Mouse (Mus musculus): ENCODE measurements around the gene Tmprss12. TPM values are rescaled to one million over a fixed set of nuclear protein-coding genes. Genes with fewer than 3 reads are reported as not detected.
A peak's percentile ranks its signal among the peaks of the same experiment; 100 is the strongest.

Tmprss12 gene
- polyA plus RNA-seq (2012; rRNA removed) (not detected in 2 replicates), polyA plus RNA-seq (2014; fragmentation: Nextera tagmentation; extraction: Ambion mirVana) (not detected in 2 replicates)

GRCm38 (mm10) chr15:100280626-100281025, at the start of gene Tmprss12:
Gene Tmprss12 (plus strand): TSS chr15:100280837.
- DNase-seq (ENCODE audit: low read depth in 3 of 3, low spot score in 3 of 3) (no peak), ATAC-seq (ENCODE audit: insufficient read depth) (no peak)
- H3K36me3 ChIP-seq (replicated peaks; ENCODE audit: control insufficient read depth, insufficient read depth, low read depth), result no peaks in the 10 kb centered on the region
- H3K27me3 ChIP-seq (ENCODE audit: control insufficient read depth, insufficient read depth, low read length), result no peaks in the 10 kb centered on the region
- TF ChIP-seq EP300 (IDR thresholded peaks at IDR 0.05; ENCODE audit: low read depth) (no peak), CTCF (IDR thresholded peaks at IDR 0.05; ENCODE audit: low read depth) (no peak)
- 87% methylated on average over 20 of the region's 20 CpGs for WGBS (ENCODE audit: insufficient replicate concordance)
- H3K9me3 ChIP-seq (ENCODE audit: control insufficient read depth, low read length), result no peaks in the 10 kb centered on the region
- no peak within 1 kb of the TSS for H3K4me2 ChIP-seq (ENCODE audit: low read depth)
- no peak within 1 kb of the TSS for H3K4me3 ChIP-seq (ENCODE audit: insufficient read depth in 1 of 2, low read depth in 2 of 2, low read length in 2 of 2)
- H3K27ac ChIP-seq, result no peak within 1 kb of the TSS
- H3K9ac ChIP-seq (replicated peaks), result no peak within 1 kb of the TSS
- no peaks in the 10 kb centered on the region for H3K4me1 ChIP-seq (replicated peaks; ENCODE audit: control insufficient read depth in 2 of 2, insufficient read depth in 2 of 2, low read length in 1 of 2)

GRCm38 (mm10) chr15:100231616-100232525, 48.8 kb upstream of the Tmprss12 start:
- Histone ChIP-seq H3K36me3 (replicated peaks; ENCODE audit: control insufficient read depth, insufficient read depth, low read depth) (peaks cover 30% of the 10 kb centered on the region), H3K9me3 (ENCODE audit: control insufficient read depth, low read length) (no peaks in the 10 kb centered on the region), H3K27ac (no peak overlapping the region), H3K27me3 (ENCODE audit: control insufficient read depth, insufficient read depth, low read length) (no peaks in the 10 kb centered on the region), H3K4me3 (ENCODE audit: insufficient read depth in 1 of 2, low read depth in 2 of 2, low read length in 2 of 2) (no peak overlapping the region), H3K4me1 (replicated peaks; ENCODE audit: control insufficient read depth in 2 of 2, insufficient read depth in 2 of 2, low read length in 1 of 2) (peaks cover 29 to 37% of the 10 kb centered on the region in 2 experiments), H3K4me2 (ENCODE audit: low read depth) (no peak overlapping the region), H3K9ac (replicated peaks) (no peak overlapping the region)
- ATAC-seq (ENCODE audit: insufficient read depth), result no peak
- TF ChIP-seq CTCF (IDR thresholded peaks at IDR 0.05; ENCODE audit: low read depth), result no peak
- TF ChIP-seq EP300 (IDR thresholded peaks at IDR 0.05; ENCODE audit: low read depth), result no peak
- no peak for DNase-seq (ENCODE audit: low read depth in 3 of 3, low spot score in 3 of 3)
- WGBS (ENCODE audit: insufficient replicate concordance), result 62% methylated on average over 14 of the region's 14 CpGs

GRCm38 (mm10) chr15:100235208-100235965, 45.2 kb upstream of the Tmprss12 start:
- Histone ChIP-seq H3K36me3 (replicated peaks; ENCODE audit: control insufficient read depth, insufficient read depth, low read depth) (peaks cover 45% of the 10 kb centered on the region), H3K9ac (replicated peaks) (no peak overlapping the region), H3K4me1 (replicated peaks; ENCODE audit: control insufficient read depth in 2 of 2, insufficient read depth in 2 of 2, low read length in 1 of 2) (peaks cover 12 to 21% of the 10 kb centered on the region in 2 experiments), H3K27me3 (ENCODE audit: control insufficient read depth, insufficient read depth, low read length) (no peaks in the 10 kb centered on the region), H3K4me2 (ENCODE audit: low read depth) (no peak overlapping the region), H3K4me3 (ENCODE audit: insufficient read depth in 1 of 2, low read depth in 2 of 2, low read length in 2 of 2) (no peak overlapping the region), H3K9me3 (ENCODE audit: control insufficient read depth, low read length) (no peaks in the 10 kb centered on the region), H3K27ac (peak overlapping the region; percentile 29; the same call in 1 of the 2 replicates)
- WGBS (ENCODE audit: insufficient replicate concordance), result 34% methylated on average over 12 of the region's 12 CpGs
- ATAC-seq (ENCODE audit: insufficient read depth), result peak; percentile 56; the same call in 1 of the 2 replicates
- no peak for DNase-seq (ENCODE audit: low read depth in 3 of 3, low spot score in 3 of 3)
- no peak for TF ChIP-seq EP300 (IDR thresholded peaks at IDR 0.05; ENCODE audit: low read depth)
- TF ChIP-seq CTCF (IDR thresholded peaks at IDR 0.05; ENCODE audit: low read depth), result no peak

GRCm38 (mm10) chr15:100236952-100237351, 43.7 kb upstream of the Tmprss12 start:
- no peak overlapping the region for H3K9ac ChIP-seq (replicated peaks)
- TF ChIP-seq EP300 (IDR thresholded peaks at IDR 0.05; ENCODE audit: low read depth), result no peak
- no peak for TF ChIP-seq CTCF (IDR thresholded peaks at IDR 0.05; ENCODE audit: low read depth)
- H3K27ac ChIP-seq, result no peak overlapping the region
- ATAC-seq (ENCODE audit: insufficient read depth), result no peak
- DNase-seq (ENCODE audit: low read depth in 3 of 3, low spot score in 3 of 3), result no peak
- peaks cover 61% of the 10 kb centered on the region for H3K36me3 ChIP-seq (replicated peaks; ENCODE audit: control insufficient read depth, insufficient read depth, low read depth)
- WGBS (ENCODE audit: insufficient replicate concordance), result 71% methylated on average over 6 of the region's 6 CpGs
- no peak overlapping the region for H3K4me2 ChIP-seq (ENCODE audit: low read depth)
- H3K27me3 ChIP-seq (ENCODE audit: control insufficient read depth, insufficient read depth, low read length), result no peaks in the 10 kb centered on the region
- no peaks in the 10 kb centered on the region for H3K9me3 ChIP-seq (ENCODE audit: control insufficient read depth, low read length)
- no peak overlapping the region for H3K4me3 ChIP-seq (ENCODE audit: insufficient read depth in 1 of 2, low read depth in 2 of 2, low read length in 2 of 2)
- peaks cover 4 to 10% of the 10 kb centered on the region in 2 experiments; a peak in 3 of 4 replicates for H3K4me1 ChIP-seq (replicated peaks; ENCODE audit: control insufficient read depth in 2 of 2, insufficient read depth in 2 of 2, low read length in 1 of 2)

GRCm38 (mm10) chr15:100241780-100242179, 38.9 kb upstream of the Tmprss12 start:
- Histone ChIP-seq H3K9me3 (ENCODE audit: control insufficient read depth, low read length) (no peaks in the 10 kb centered on the region), H3K4me2 (ENCODE audit: low read depth) (no peak overlapping the region), H3K27me3 (ENCODE audit: control insufficient read depth, insufficient read depth, low read length) (no peaks in the 10 kb centered on the region), H3K4me3 (ENCODE audit: insufficient read depth in 1 of 2, low read depth in 2 of 2, low read length in 2 of 2) (no peak overlapping the region), H3K36me3 (replicated peaks; ENCODE audit: control insufficient read depth, insufficient read depth, low read depth) (peaks cover 70% of the 10 kb centered on the region), H3K27ac (no peak overlapping the region), H3K9ac (replicated peaks) (no peak overlapping the region), H3K4me1 (replicated peaks; ENCODE audit: control insufficient read depth in 2 of 2, insufficient read depth in 2 of 2, low read length in 1 of 2) (no peaks in the 10 kb centered on the region)
- DNase-seq (ENCODE audit: low read depth in 3 of 3, low spot score in 3 of 3) (no peak), ATAC-seq (ENCODE audit: insufficient read depth) (no peak)
- WGBS (ENCODE audit: insufficient replicate concordance), result 80% methylated on average over 6 of the region's 6 CpGs
- no peak for TF ChIP-seq EP300 (IDR thresholded peaks at IDR 0.05; ENCODE audit: low read depth)
- TF ChIP-seq CTCF (IDR thresholded peaks at IDR 0.05; ENCODE audit: low read depth), result no peak

All from liver, embryonic 14.5 days (tissue).